In the genomic region with DNA sequence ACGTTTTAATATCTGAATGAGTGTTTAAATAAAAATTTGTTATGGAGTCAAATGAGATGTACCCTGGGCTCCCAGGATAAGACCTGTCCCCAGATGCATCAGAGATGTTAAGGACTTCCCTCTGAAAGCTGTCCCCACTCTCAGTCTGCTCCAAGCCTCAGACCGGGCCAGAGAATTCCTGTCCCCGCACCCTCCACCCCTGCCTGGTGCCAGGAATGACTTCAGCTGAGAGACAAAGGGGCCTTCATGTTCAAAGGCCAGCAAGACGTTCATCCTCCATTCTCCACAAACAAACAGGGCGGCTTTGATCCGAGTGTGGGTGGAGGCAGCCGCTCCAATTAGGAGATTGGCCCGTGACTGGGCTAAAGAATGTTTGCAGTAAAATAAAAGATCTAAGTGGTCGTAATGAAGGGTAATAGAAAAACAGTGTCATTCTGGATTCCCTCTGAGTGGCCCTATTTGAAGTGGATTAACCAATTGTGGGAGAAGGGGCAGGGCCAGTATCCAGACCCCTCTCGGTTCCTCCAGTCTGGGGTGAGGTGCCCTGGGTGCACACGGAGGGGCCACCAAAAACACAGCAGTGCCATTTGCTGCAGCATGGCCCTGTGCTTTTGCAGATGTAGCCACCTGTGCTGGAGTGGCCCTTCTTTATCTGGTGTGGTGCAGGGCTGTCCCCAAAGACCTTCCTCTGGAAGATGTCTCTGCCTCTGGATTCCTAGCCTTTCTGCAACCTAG, we compare ENCODE assay signal across 8 mouse cellular contexts. TPM values are rescaled to one million over a fixed set of nuclear protein-coding genes. Genes with fewer than 3 reads are reported as not detected.
DNase-seq lines count a peak whose midpoint lies in the region; ATAC-seq lines count a peak whose summit lies in the region.
"Had no signal": no experiment of that assay in that cellular context is flagged by ENCODE, and none has a peak within 500 bp of the region (broad histone marks: within the 10 kb centered on the region; RNA-seq: fewer than 3 reads in every experiment).

No protein-coding gene starts in this region.

- H3K9ac ChIP-seq in lung, embryonic 15.5 days: no peak overlapping the region
- H3K9ac ChIP-seq in forebrain, embryonic 13.5 days: no peak overlapping the region
- H3K9ac ChIP-seq in midbrain, embryonic 14.5 days (replicated peaks; ENCODE audit: low read length): no peak overlapping the region; the same call in 1 of the 2 replicates
- H3K9ac ChIP-seq: neural tube, embryonic 12.5 days had no signal

- H3K4me3 ChIP-seq in lung, embryonic 15.5 days: no peak overlapping the region
- H3K4me3 ChIP-seq in forebrain, embryonic 13.5 days: no peak overlapping the region
- no peak overlapping the region for H3K4me3 ChIP-seq in midbrain, embryonic 14.5 days (replicated peaks; ENCODE audit: low read depth, low read length)
- H3K4me3 ChIP-seq: neural tube, embryonic 12.5 days had no signal

- 7% methylated on average over 11 of the region's 11 CpGs for WGBS in lung, embryonic 15.5 days
- WGBS in forebrain, embryonic 13.5 days: 4% methylated on average over 11 of the region's 11 CpGs
- WGBS in midbrain, embryonic 14.5 days: 4% methylated on average over 11 of the region's 11 CpGs

- no peaks in the 10 kb centered on the region for H3K36me3 ChIP-seq in lung, embryonic 15.5 days
- no peaks in the 10 kb centered on the region for H3K36me3 ChIP-seq in forebrain, embryonic 13.5 days (ENCODE audit: poor library complexity, severe bottlenecking)
- no peaks in the 10 kb centered on the region for H3K36me3 ChIP-seq in midbrain, embryonic 14.5 days (ENCODE audit: control insufficient read depth, insufficient read depth, low read length)
- H3K36me3 ChIP-seq: neural tube, embryonic 12.5 days had no signal

- H3K9me3 ChIP-seq in lung, embryonic 15.5 days: no peaks in the 10 kb centered on the region
- H3K9me3 ChIP-seq in forebrain, embryonic 13.5 days (replicated peaks): 0 out of 2 replicates have a peak, but pooled peaks cover 7% of the 10 kb centered on the region
- no peaks in the 10 kb centered on the region for H3K9me3 ChIP-seq in midbrain, embryonic 14.5 days (ENCODE audit: control insufficient read depth, low read length)

- no peak overlapping the region for H3K4me2 ChIP-seq in lung, embryonic 15.5 days
- H3K4me2 ChIP-seq in forebrain, embryonic 13.5 days: peak overlapping the region; percentile 8; the same call in 1 of the 2 replicates
- peak overlapping the region; percentile 40 for H3K4me2 ChIP-seq in midbrain, embryonic 14.5 days (ENCODE audit: low read length)
- H3K4me2 ChIP-seq: neural tube, embryonic 12.5 days had no signal

- no peak for DNase-seq in lung, postnatal 25 days (ENCODE audit: low spot score)
- DNase-seq in layer of hippocampus, adult 18-20 months (ENCODE audit: low spot score in 2 of 2): peak; percentile 11 to 48
- peak; percentile 68 for DNase-seq in midbrain, embryonic 14.5 days
- DNase-seq in kidney, adult 9 months: no peak

- peak; percentile 52; the same call in 1 of the 2 replicates for ATAC-seq in lung, embryonic 15.5 days (ENCODE audit: borderline replicate concordance, extremely low read depth, low FRiP score, low TSS enrichment)
- ATAC-seq in forebrain, embryonic 13.5 days: peak; percentile 69; the same call in 1 of the 2 replicates
- peak; percentile 48; the same call in 1 of the 2 replicates for ATAC-seq in midbrain, embryonic 14.5 days (ENCODE audit: low FRiP score, low TSS enrichment)
- ATAC-seq in activated CD4-positive, CD25-positive, alpha-beta regulatory T cell, adult 4 months: no peak

- peaks cover 7% of the 10 kb centered on the region for H3K4me1 ChIP-seq in lung, embryonic 15.5 days
- H3K4me1 ChIP-seq in forebrain, embryonic 13.5 days: peaks cover 8% of the 10 kb centered on the region
- H3K4me1 ChIP-seq in midbrain, embryonic 14.5 days (ENCODE audit: control insufficient read depth, insufficient read depth, low read length): no peaks in the 10 kb centered on the region

- no peak overlapping the region for H3K27ac ChIP-seq in lung, embryonic 15.5 days
- no peak overlapping the region for H3K27ac ChIP-seq in forebrain, embryonic 13.5 days
- H3K27ac ChIP-seq in midbrain, embryonic 14.5 days (replicated peaks; ENCODE audit: low read depth, low read length): no peak overlapping the region
- H3K27ac ChIP-seq: neural tube, embryonic 12.5 days had no signal

- no peaks in the 10 kb centered on the region for H3K27me3 ChIP-seq in lung, embryonic 15.5 days
- H3K27me3 ChIP-seq in forebrain, embryonic 13.5 days: peaks cover 31% of the 10 kb centered on the region
- H3K27me3 ChIP-seq in midbrain, embryonic 14.5 days (ENCODE audit: control insufficient read depth, insufficient read depth, low read length): no peaks in the 10 kb centered on the region
- H3K27me3 ChIP-seq: neural tube, embryonic 12.5 days had no signal

RNA-seq across cellular contexts. Expression of gene Nkd1, which starts 25.9 kb away (rescaled TPM):
- 56.4 TPM in 2 replicates for polyA plus RNA-seq in lung, embryonic 15.5 days (2015; fragmentation: Nextera tagmentation; extraction: Ambion mirVana)
- polyA plus RNA-seq in forebrain, embryonic 13.5 days (2015; fragmentation: Nextera tagmentation; extraction: Ambion mirVana): 44.9 and 47.7 TPM in 2 replicates
- 1 to 10 TPM; 8.2 to 9.0 TPM for total RNA-seq in layer of hippocampus, adult 18-20 months (2021)
- 46.2 and 66.4 TPM in 2 replicates for polyA plus RNA-seq in midbrain, embryonic 14.5 days (2014; fragmentation: Nextera tagmentation; extraction: Ambion mirVana)
- polyA plus RNA-seq in activated CD4-positive, CD25-positive, alpha-beta regulatory T cell, adult 4 months (2017; shearing (Covaris generic)): not detected

Comparison
In these comparisons a context has a peak if more than half of its experiments do, and no peak if none do; other contexts are left out.
1. DNase-seq: peak in layer of hippocampus, adult 18-20 months (2 of 2) and midbrain, embryonic 14.5 days (single experiment); none in lung, postnatal 25 days (single experiment) and kidney, adult 9 months (single experiment).
2. RNA of gene Nkd1, which starts 25.9 kb away (polyA plus RNA-seq): 46.2 to 66.4 TPM in midbrain, embryonic 14.5 days, 56.4 TPM in lung, embryonic 15.5 days and 44.9 to 47.7 TPM in forebrain, embryonic 13.5 days; not detected in activated CD4-positive, CD25-positive, alpha-beta regulatory T cell, adult 4 months; every median in the first group is over 10 times any median in the second.